Mouse (Mus musculus) lung, postnatal 25 days (tissue): ENCODE results near the gene Rabl6.
A peak's percentile ranks its signal among the peaks of the same experiment; 100 is the strongest.
"Not testable (repeated sequence)": the region's sequence is repeated elsewhere in the genome, so short reads cannot be mapped to it uniquely, and the experiment has no call there.

Experiments
- DNase-seq: peaks from one replicate; pipeline ENCODE4 v3.0.0; 2022; ENCODE audit warnings: low spot score

Gene Rabl6

GRCm38 (mm10) chr2:25574579-25575431 is 33.5 kb downstream of the Rabl6 start, which contains the start of the genes Mamdc4 and Phpt1:
Gene Mamdc4 (minus strand): TSS chr2:25574845.
Gene Phpt1 (minus strand): TSS chr2:25575224.
- DNase-seq, result peak; percentile 97

- no peak for DNase-seq
Measured at GRCm38 (mm10) chr2:25574136-25574535, 34.2 kb downstream of the Rabl6 start.

- DNase-seq, result no peak
Measured at GRCm38 (mm10) chr2:25573068-25573467, 35.3 kb downstream of the Rabl6 start.

DNA sequence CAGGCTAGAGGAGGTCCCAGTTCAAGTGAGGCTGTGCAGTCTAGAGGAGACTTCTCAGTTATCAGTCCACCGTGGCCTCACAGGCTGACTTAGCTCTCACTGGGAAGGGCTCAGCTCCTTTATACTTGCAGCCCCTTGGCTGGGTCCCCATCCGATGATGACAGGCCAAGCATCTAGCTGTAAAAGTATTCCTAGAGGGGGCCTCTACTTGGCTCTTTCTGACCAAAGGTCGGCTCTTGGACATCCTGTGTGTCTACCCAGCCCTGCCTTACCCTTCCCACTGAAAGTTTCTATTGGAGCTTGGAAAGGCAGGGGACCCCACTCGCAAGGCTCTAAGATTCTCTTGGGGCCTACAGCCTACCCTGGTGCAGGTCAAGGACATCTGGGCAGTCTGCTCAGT is 37.1 kb downstream of the Rabl6 start:
- DNase-seq, result no peak

- no peak for DNase-seq
Measured at GRCm38 (mm10) chr2:25569323-25569722, 39.0 kb downstream of the Rabl6 start.

DNA sequence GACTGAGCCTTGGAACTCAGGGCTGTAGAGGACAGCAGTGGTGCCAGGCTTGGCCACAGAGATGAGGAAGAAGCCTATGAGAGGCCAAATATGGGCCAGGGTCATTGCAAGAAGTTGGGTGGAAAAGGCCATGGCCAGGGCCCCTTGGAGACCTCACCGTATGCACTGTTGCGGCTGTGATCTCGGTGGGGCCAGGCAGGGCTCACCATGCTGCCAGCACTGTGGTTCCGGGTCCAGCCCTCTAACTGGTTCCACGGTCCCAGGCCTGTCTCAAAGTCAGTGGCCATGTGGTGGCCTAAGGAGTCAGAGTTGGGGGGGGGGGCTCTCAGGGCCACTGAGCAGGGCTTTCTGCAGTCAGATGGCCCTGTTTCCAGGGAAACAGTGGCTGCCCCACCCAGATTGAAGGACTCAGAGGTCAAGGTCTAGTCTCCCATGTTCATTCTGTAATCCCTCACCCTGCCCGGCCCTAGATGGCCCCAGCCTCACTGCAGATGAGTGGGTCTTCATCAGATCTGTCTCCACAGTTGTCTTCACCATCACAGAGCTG is 39.8 kb downstream of the Rabl6 start:
- DNase-seq, result no peak

DNA sequence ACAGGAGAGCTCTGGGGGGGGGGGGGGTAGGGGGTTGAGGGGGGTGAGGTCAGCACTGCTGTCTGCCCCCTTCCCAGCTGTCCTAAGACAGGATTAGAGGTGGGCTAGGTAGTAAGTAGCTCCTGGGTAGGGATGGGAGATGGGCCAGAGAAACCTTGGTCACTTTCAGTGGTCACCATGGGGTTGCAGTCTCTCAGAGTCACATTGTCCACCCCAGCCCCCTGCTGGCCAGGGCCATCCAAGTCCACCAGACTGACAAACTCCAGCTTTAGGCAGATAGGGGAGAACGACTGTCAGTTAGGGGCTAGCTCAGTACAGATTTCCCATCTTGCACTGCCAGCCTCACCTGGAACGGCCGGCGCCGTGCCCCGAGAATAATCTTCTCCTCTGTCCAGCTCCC is 41.8 kb downstream of the Rabl6 start:
- no peak for DNase-seq

GRCm38 (mm10) chr2:25565741-25566140 is 42.6 kb downstream of the Rabl6 start:
- no peak for DNase-seq

GRCm38 (mm10) chr2:25561946-25562345 is 46.4 kb downstream of the Rabl6 start:
- DNase-seq, result no peak

- DNase-seq, result no peak
Measured at GRCm38 (mm10) chr2:25560551-25560950, 47.8 kb downstream of the Rabl6 start.

DNA sequence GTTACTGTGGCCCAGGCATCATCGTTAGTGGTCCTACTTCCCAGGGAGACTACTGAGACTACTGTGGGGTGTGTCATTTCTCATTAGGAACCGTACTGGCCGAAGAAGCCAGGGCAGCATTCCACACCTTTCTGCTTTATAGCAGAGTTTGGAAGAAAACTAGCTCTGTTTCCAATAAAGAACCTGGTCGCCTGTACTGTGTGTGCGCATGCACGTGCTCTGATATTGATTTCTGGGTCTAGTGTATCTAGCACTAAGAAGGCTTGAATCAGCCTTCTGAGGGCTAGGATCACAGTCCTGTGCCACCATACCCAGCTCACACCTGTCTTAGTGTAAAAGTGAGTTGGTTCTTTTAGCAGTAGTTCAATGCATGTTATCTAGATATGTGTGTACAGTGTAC is 49.5 kb downstream of the Rabl6 start:
- no peak for DNase-seq

DNA sequence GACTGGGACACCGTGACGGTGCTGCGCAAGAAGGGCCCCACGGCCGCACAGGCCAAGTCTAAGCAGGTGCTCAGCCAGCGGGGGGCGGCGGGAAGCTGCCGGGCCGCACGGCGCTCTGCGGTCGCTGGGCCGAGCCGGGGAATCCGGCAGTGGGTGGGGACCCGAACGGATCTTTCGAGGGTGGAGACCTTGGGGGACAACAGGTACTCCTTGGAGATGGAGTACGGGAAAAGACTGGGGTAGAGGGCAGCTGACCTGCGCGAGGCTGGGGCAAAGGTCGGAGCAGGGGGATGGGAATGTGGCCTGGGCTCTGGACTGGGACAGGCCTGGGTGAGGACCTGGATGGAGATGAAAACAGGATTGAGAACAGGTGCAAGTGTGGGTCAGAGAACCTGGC is 50.4 kb downstream of the Rabl6 start:
- no peak for DNase-seq

DNA sequence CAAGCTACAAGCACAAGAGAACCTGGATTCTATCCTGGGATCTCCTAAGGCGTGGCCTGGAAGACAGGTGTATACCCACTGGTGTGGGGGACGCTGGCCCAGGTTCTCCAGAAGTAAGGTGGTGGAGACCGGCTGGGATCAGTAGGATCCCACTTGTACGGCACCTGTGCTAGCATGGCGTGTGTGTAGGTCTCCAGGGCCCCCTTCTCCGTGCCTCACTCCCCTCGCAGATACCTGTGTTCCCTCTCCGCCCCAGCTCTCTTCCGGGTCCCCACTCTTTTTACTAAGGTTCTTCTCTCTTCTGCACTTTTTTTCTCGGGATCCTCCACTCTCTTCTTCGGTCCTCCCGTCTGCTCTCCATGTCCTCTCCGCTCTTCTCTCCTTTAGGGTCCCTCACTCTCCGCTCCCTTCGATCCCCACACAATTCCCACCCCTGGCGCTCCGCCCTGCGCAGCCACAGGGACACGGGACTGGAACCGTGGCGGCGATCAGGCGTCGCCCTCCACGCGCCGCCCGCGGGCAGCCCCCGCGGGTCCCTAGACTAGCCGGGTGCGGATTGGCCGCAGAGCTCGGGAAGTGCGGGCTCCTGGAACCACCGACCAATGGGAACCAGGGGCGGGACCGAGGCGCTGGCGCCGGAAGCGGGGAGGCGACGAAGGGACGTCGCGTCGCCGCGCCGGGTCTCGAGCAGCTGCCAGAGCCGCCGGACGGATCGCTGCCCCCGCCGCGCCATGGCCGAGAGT is 50.9 kb downstream of the Rabl6 start, which contains the start of gene Edf1:
TSS of gene Edf1 (plus strand) at position 627 of the 743 bp plus-strand sequence.
- peak; percentile 96 for DNase-seq

DNA sequence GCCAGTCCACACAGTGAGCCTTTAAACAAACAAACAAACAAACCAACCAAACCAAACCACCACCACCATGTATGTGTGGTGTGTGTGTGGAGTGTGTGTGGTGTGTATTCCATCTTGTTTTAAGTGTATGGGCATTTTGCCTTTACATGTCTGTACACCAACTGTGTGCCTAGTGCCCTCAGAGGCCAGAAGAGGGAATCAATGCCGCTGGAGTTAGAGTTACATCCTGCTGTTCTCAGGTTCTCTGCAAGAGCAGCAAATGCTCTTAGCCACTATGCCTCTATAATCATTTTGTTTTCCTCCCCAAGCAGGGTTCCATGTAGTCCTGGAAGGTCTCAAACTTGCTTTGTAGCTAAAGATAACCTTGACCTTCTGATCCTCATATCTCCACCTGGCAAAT is 52.0 kb downstream of the Rabl6 start:
- DNase-seq, result no peak

DNA sequence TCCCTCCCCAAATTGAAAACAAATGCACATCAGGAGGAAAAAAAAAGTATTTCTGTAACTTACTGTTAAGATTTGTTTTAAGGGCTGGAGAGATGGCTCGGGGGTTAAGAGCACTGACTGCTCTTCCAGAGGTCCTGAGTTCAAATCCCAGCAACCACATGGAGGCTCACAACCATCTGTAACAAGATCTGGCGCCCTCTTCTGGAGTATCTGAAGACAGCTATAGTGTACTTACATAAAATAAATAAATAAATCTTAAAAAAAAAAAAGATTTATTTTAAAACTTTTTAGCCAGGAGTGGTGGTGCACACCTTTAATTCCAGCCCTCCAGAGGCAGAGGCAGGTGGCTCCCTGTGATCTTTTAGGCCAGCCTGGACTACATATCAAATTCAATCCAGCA is 52.8 kb downstream of the Rabl6 start:
- not testable (repeated sequence) for DNase-seq

DNA sequence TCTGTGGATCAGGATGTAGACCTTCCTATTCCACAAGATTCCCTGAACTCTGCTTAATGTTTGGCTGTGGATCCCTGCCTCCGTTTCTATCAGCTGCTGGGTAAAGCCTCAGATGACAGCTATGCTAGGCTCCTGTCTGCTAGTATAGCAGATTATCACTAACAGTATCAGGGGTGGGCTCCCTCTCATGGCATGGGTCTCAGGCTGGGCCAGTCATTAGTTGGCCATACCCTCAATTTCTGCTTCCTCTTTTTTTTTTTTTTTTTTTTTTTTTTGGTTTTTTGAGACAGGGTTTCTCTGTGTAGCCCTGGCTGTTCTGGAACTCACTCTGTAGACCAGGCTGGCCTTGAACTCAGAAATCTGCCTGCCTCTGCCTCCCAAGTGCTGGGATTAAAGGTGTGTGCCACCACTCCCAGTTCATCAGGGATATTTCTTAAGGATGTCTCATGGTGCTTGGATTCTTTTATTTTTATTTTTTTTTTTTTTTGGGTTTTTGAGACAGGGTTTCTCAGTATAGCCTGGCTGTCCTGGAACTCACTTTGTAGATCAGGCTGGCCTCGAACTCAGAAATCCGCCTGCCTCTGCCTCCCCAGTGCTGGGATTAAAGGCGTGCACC is 55.0 kb downstream of the Rabl6 start:
- not testable (repeated sequence) for DNase-seq

GRCm38 (mm10) chr2:25551186-25551585 is 57.1 kb downstream of the Rabl6 start:
- DNase-seq, result peak; percentile 59

GRCm38 (mm10) chr2:25549021-25549991 is 59.0 kb downstream of the Rabl6 start:
- DNase-seq, result no peak

- peak; percentile 100 for DNase-seq
Measured at GRCm38 (mm10) chr2:25546811-25547491, 61.4 kb downstream of the Rabl6 start, which contains the start of gene Traf2. Gene Traf2 (minus strand): TSS chr2:25546940.
